Mouse (Mus musculus) T-helper 1 cell (primary cell): Measurements from ENCODE around the gene Ms4a10.

ENCODE experiments used
- in situ Hi-C: fragments of 300-600 bp; cut with MboI, MseI; formaldehyde crosslinking; loops from one replicate; pipeline ENCODE4 v1.15.1; 2025; ENCODE audit warnings: high pct_unique_total_duplicates

Ms4a10 gene

GRCm38 (mm10) chr19:10974238-10974865 is at the start of gene Ms4a10:
Ms4a10 (minus strand) TSS chr19:10974670.
- in situ Hi-C loops, result no loop called here

DNA sequence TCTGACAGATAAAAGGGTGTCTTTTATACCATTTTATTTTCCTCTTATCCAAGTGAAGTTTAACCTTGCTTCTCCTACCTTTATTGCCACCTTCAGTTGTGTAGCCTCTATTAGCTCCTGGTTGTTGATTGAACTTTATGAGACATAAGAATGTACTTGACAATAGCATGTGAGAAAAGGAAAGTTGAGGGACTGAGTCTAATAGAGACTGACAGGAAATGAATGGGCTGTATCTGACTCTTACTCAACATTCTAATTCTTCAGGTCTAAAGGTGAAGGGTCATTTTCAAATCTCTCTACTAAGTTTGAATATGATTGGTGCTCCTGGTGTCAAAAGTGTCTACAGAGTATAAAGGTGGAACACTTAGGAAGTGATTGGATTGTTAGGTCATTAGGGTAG is 47.9 kb upstream of the Ms4a10 start:
- in situ Hi-C loops, result no loop called here

DNA sequence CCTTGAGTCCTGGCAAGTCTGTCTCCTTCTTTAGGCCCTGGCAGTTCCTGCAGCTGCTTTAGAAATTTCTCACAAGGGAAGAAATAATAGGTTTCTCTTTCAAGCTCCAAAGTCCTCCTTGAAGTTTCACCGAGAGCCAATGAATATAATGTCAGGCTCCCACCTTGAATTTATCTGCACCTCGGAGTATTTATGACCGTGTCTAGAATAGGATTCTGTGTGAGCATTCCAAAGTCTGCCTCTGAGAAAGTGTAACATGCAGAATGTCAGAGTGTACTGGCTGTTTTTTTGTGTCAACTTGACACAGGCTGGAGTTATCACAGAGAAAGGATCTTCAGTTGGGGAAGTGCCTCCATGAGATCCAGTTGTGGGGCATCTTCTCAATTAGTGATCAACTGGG is 43.4 kb upstream of the Ms4a10 start, which contains the start of gene Ms4a18:
Gene Ms4a18 (minus strand): TSS at position 141 of the 400 bp plus-strand sequence.
- in situ Hi-C loops, result loop anchor here (10.0 kb wide), 1 partner anchor 707 kb away; no protein-coding TSS in a partner anchor

DNA sequence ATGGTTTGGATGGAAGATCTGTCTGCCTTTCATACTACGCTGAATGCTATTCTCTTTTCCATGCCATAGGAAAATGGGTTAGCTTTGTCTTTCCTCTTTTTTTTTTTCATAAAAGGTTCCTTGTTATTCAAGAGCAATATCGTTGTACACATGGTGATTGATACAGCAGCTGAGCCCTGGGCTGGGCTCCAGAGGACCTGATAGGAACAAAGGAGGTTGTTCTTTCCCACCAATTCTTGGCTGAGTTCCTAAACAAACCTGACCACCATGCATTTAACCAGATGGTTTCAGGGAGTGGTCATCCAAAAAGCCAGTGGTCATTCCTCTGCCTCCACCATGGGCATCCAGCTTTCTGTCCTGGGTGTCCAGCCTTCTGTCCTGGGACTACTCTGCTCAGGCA is 42.8 kb upstream of the Ms4a10 start:
- in situ Hi-C loops, result loop anchor here (10.0 kb wide), 1 partner anchor 708 kb away; no protein-coding TSS in a partner anchor

DNA sequence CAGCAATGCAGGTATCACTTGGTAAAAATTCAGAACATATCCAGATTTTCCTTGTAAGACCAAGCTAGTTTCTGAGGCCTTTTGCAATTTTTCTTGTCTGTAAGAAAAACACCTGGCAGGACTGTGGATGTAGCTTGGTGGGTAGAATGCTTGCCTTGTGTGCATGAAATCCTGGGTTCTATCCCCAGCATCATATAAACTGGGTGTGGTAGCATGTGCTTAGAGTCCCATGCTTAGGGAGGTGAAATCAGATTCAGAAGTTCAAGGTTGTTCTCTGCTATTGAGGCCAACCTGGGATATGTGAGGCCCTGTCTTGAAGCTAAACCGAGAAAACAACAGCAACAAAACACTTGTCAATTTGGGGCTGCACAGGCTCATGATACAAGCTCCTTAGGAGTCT is 41.5 kb upstream of the Ms4a10 start:
- in situ Hi-C loops, result loop anchor here (10.0 kb wide), 1 partner anchor 709 kb away; no protein-coding TSS in a partner anchor

GRCm38 (mm10) chr19:11015468-11015867 is 41.0 kb upstream of the Ms4a10 start:
- in situ Hi-C loops, result loop anchor here (10.0 kb wide), 1 partner anchor 709 kb away; no protein-coding TSS in a partner anchor

DNA sequence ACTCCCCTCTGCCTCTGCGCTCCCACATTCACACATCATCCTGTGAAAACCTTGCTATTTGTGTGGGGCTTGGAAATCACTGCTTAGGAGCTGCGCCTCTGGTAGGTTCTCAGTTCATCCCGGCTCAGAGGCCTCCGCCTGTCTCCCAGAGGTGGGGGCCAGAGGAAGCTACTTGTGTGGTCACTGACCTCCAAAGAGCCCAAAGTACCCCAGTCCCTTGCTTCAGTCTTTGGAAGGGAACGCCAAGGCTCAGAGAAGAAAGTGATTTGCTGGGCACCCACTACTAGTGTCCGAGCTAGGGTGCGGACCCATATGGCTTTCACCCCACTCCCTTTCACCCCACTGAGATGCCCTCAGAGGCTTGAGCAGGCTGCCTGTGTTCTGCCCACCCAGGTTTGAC is 18.7 kb upstream of the Ms4a10 start, which contains the start of gene Ms4a15:
Gene Ms4a15 (minus strand): TSS at position 101 of the 400 bp plus-strand sequence.
- in situ Hi-C loops, result no loop called here

DNA sequence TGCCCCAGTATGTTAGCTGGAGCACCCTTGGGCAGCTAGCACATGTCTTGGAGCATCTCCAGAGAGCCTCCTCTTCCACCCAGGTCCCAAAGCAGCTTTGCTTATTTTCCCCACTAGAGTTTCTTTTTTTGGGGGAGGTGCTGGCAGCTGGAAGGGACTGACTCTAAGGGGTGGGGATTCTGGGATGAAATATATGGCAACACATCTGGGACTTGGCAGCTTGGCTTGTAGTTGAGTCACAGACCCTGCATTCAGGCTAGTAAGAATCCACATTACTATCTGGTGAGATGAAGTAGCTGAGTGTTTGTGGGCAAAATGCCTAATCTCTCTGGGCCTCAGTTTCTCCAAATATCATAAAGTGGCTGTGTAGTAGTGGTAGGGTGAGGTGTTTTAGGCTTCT is 17.4 kb upstream of the Ms4a10 start:
- in situ Hi-C loops, result no loop called here

GRCm38 (mm10) chr19:10990751-10991150 is 16.3 kb upstream of the Ms4a10 start:
- in situ Hi-C loops, result no loop called here

GRCm38 (mm10) chr19:10988563-10988962 is 14.1 kb upstream of the Ms4a10 start:
- in situ Hi-C loops, result no loop called here

DNA sequence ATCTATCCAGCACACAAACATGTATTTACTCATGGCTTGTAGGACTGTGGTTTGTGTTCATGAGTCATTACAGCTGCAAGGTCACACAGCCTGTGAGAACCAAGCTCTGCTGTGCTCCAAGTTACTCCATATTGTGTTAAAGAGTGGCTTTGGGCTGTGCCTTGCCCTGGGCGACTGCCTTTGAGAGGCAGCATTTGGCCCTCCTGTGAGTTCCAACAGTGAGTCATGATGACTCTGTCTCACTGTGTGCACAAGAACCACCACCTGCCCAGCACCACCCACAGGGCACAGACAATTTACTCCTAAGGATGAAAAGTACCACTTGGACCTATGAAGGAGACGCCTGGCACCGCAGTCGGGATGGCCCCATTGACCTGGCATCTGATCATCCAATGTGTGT is 11.4 kb upstream of the Ms4a10 start:
- in situ Hi-C loops, result no loop called here

GRCm38 (mm10) chr19:10984551-10984950 is 10.1 kb upstream of the Ms4a10 start:
- in situ Hi-C loops, result no loop called here

- in situ Hi-C loops, result no loop called here
Observed at GRCm38 (mm10) chr19:10983146-10983545, 8.7 kb upstream of the Ms4a10 start.

- in situ Hi-C loops, result no loop called here
Observed at GRCm38 (mm10) chr19:10980210-10980609, 5.7 kb upstream of the Ms4a10 start.

- in situ Hi-C loops, result no loop called here
Observed at GRCm38 (mm10) chr19:10979184-10980168, 5.0 kb upstream of the Ms4a10 start.

DNA sequence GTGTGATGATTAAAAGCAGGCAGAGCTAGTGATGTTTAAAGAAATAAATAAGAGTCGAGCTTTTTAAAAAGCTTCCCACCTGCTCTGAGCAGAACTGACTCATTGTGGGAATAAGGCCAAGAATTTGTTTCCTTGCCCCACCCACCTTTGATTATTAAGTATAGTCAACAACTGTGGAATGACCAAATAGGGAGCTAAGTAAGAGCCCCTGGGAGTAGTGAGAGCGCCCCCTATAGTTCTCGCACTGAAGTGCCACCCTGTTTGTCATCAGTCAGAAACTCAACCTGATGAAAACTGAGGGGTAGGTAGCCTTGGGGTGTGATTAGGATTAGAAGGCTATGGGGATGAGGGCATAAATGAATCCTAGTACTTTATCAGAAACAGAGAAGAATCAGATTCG is 1.8 kb upstream of the Ms4a10 start:
- in situ Hi-C loops, result no loop called here

- in situ Hi-C loops, result no loop called here
Observed at GRCm38 (mm10) chr19:10975187-10975586, 717 bp upstream of the Ms4a10 start.

DNA sequence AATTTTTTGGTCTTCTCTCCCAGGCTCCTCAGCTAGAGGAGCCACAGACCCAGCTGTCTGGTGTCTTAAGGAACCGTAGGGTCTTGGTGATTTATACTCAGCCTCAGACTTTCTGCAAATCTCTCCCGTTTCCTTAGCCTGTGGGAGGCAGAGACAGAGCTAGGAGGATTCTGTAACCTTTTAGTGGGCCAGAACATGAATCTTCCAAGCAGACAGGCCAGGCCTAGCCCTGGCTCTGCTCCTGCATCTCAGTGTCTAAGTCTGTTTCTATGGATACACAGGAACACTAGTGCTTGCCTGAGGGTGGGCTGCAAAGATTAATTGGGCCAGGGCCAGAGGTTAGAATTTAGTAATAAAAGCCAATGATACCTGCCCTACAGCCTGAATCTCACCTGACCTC is 1.3 kb downstream of the Ms4a10 start:
- in situ Hi-C loops, result no loop called here

- in situ Hi-C loops, result no loop called here
Observed at GRCm38 (mm10) chr19:10972660-10973059, 1.8 kb downstream of the Ms4a10 start.

DNA sequence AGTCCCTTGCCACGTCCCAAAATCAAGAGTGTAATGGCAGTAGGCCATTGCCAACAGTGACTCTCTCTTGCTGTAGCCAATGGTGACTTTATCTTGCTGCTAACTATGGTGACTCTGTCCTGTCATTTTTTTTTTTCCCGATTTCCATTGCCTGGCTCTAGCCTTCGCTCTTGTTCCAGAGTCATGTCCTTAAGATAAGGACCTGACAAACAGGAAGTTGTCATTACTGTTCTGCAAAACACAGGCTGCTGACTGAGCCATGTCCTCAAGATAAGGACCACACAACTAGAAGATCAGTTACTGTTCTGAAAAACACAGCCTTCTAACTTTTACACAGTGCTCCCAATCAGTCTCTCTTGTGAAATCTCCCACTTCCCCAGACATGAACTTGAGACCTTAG is 4.0 kb downstream of the Ms4a10 start:
- in situ Hi-C loops, result no loop called here

GRCm38 (mm10) chr19:10968578-10968977 is 5.9 kb downstream of the Ms4a10 start:
- in situ Hi-C loops, result loop anchor here (10.0 kb wide), 1 partner anchor 54 kb away; no protein-coding TSS in a partner anchor

GRCm38 (mm10) chr19:10965721-10966120 is 8.7 kb downstream of the Ms4a10 start:
- in situ Hi-C loops, result loop anchor here (10.0 kb wide), 1 partner anchor 51 kb away; no protein-coding TSS in a partner anchor
